Mouse (Mus musculus) activated CD4-positive, CD25-positive, alpha-beta regulatory T cell, adult 4 months (primary cell): Measurements from ENCODE around the gene Psma5. TPM values are rescaled to one million over a fixed set of nuclear protein-coding genes. Genes with fewer than 3 reads are reported as not detected.

ENCODE experiments used
- ATAC-seq: one replicate; pipeline ENCODE4 v1.8.0; 2017
- polyA plus RNA-seq, 2 experiments: library from polyadenylated mRNA; unstranded; fragments of 100-300 nt; shearing (Covaris generic); gene quantifications; one replicate each; pipeline ENCODE4 v1.2.1; 2017

The Psma5 gene
- polyA plus RNA-seq, 2 experiments from 2014 or later = 196 to 245 TPM

DNA sequence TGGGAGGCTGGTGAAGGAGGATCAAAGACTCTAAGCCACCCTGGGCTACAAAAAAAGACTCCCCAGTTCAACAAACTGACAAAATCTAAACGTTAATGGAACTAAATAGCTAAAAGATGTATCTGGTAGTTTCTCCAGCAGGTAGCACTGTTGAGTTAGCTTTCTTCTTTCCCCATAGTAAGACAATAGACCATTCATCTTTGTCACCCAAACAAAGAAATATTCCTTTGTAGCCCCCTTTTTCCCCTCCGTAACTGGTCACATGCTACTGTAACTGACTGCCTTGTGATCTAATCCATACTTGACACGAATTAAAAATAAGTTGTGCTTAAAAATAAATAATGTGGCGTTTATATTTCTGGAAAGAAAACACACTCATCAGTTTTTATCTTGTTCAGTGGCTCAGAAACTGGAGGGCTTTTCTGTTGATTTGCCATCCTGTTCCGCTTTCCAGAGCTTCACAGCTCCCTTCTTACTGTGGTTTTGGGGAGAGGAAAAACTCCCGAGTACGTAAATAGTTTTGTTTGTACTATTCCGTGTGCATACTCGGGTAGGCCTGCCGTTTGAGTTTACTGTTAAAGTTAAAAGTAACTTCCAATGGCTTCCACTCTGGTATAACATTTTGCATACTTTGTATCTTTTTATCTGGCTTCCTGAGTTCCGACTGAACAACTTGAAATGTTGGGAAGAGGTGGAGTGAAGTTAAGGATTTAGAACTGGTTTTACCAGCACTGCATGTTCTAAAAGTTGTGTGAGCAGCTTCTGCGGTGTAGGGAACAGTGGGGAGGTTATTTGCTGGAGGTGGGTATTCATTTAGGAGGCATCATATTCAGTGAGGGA, 25.9 kb downstream of the Psma5 start:
- ATAC-seq = no peak

DNA sequence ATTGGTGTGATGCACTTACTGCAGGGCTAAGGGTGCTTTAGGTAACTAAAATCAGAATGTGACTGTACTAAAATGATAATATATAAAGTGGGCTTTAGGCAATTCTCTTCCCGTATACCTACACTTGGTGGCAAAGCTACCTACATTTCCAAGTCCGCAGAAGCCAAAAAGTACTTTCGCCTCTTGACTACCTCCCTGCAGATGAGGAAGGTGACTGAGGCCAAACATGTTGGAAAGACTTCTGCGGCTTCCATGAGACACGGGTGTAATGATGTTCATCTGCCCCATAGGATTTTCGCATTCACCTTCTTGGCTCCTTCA, 26.5 kb downstream of the Psma5 start:
- no peak for ATAC-seq

DNA sequence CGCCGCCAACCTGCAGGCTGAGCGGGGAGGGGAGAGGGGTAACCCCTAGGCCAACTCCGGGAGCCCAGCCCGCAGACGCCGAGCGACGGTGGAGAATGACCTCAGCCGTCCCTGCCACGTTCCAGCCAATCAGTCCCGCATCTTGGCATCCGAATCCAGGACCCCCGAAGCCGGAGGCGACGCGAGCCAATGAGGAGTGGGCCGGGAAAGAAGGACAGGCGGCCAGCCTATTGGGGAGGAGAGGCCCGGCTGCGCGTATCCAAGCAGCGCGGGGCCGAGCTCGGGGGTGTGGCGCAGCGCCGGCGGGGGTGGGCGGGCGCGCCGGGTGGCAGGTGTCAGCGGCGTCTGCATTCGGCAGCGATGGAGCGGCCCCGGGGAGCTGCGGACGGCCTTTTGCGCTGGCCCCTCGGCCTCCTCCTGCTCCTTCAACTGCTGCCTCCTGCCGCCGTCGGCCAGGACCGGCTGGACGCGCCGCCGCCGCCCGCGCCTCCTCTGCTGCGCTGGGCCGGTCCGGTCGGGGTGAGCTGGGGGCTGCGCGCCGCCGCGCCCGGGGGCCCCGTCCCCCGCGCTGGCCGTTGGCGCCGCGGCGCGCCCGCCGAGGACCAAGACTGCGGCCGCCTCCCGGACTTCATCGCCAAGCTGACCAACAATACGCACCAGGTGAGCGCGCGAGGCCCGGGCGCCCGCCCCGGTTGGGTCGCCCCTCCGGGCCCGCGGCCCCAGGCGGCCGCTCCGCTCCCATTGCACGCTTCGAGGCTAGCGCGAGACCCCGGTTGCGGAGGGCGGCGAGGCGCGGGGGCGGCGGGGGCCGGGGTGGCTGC, 27.3 kb downstream of the Psma5 start, which contains the start of gene Sort1:
Gene Sort1, plus strand, starts transcription at position 302 of the 821 bp plus-strand sequence.
- ATAC-seq = no peak

DNA sequence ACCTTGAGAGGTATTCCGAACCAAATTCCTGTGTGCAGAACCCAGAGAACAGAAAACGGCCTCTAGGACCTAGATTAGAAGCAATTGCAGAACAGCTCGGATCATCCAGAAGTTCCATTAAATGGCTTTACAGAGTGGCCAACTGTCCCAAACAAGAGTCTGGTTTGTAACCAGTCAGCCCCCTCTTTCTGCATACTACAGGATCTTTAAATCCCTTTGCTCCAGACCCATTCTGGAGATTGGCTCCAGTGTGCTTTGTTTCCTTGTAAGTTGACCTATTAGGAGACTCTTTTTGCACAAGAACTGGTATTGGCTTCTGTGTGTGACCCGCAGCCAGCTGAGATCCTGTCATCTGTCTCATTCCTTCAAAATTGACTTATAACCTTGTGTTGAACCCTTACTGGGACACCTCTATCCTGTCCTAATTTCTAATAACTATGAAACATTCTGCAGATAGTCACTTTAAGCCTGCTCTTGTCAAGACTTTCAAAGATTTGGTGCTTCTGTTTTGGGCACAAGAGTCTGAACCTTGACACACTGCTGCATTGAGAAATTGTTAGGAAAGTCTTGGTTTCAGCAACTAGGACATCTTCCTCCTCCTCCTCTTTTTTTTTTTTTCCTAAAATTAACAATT, 28.5 kb downstream of the Psma5 start:
- no peak for ATAC-seq

DNA sequence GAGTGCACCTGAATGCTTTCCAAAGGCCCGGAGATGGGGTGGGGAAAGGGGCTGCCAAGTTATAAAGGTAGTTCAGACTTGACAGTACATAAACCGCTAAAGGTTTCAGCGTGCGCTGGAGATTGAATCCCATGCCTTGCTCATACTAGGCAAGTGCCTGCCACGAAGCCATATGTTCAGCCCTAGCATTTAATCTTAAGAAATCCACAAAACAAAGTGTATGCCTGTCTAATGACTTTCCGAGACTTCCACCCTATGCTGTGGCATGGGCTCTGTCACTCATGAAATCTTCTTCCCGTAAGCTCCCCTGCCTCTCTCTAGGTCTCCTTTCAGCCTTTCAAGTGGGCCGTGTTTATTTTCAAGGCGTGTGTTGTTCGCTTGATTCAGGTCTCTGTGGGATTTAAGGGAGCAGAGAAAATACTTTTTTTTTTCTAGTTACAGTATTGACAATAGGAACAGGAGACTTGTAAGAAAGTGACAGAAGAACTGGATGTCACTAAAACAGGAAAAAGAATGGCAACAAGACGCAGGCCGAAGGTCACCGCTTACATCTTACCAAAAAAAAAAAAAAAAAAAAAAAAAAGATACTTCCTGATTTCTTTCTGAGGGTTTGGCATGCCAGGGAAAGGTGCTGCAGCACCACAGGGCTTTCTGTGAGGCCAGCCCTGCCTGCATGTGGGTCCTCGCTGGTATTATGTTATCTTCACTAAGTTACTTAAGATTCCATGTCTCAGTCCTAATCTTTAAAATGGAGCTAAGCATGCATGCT, 30.1 kb downstream of the Psma5 start:
- ATAC-seq = no peak

DNA sequence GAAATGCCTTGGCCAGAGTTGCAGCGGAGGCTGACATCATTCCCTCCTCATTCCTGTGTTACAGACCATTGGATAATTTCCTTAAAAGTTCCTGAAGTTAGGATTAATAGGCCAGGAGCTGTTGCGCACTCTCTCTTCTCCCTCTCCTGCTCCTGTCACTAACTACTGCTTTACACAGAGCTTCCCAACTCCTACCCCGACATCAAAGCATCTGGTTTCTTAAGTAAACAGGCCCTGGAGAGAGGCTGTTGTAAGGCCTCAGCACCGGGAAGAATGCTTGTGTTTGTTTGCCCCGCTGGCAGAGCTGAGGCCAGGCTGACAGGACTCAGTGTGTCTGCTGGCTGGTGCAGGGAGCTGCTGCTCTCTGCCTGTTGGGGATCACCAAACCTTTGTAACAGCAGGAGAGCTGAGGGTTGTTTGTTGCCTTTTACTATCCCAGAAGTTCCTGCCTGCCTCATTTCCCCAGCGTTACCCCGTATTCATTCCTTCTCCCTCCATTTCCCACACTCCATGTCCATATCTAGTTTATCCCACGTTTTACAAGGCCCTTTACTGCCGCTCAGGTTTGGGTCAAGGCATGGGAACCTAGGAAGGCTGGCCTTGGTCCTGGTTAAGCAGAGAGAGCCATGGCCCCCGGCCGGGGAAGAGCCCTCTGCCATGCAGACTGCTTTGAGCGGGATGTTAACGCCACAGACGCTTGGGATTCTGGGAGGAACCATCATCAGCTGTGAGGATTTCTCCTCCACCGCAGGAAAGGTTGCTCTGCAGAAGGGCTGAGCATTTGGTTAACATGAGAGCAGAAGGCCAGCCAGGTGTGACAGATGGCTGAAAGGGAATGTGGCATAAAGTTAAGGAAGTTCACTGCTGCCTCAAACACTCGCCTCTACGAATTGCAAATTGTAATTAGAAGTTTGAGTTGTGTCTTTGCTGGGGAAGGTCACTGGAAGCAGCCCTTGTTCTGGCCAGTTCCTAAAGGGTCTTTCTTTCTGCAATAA, 31.4 kb downstream of the Psma5 start:
- no peak for ATAC-seq

DNA sequence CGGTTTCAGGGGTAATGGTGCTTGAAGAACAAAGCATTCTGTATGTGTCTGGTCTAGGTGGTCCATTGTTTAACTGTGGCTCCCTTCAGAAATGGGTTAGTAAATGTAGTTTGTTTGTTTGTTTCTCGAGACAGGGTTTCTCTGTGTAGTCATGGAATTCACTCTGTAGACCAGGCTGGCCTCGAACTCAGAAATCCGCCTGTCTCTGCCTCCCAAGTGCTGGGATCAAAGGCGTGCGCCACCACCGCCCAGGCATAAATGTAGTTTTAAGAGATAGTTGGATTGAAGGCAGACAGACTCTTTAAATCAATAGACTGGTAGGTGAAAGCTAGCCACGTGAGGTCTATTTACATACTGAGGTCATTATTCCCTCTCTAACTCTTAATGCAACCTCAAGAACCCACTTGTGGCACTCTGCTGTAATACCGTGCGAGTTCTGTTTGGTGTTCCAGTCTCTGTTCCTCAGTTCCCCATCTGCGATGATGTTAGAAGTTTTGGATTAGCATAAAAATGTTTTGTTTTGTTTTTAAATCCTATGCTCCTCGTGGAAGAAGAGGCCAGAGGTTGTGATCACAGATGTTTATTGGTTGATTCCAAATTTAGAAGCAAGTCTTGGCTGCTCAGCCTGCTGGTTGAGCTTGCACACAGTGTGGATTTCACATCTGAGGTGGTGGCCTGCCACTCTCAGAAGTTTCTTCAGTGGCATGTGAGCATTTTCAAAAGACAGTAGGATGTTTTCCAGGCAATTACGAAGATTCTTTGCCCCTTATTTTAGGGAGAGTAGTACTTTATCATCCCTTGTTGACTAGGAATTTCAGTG, 32.8 kb downstream of the Psma5 start:
- no peak for ATAC-seq

DNA sequence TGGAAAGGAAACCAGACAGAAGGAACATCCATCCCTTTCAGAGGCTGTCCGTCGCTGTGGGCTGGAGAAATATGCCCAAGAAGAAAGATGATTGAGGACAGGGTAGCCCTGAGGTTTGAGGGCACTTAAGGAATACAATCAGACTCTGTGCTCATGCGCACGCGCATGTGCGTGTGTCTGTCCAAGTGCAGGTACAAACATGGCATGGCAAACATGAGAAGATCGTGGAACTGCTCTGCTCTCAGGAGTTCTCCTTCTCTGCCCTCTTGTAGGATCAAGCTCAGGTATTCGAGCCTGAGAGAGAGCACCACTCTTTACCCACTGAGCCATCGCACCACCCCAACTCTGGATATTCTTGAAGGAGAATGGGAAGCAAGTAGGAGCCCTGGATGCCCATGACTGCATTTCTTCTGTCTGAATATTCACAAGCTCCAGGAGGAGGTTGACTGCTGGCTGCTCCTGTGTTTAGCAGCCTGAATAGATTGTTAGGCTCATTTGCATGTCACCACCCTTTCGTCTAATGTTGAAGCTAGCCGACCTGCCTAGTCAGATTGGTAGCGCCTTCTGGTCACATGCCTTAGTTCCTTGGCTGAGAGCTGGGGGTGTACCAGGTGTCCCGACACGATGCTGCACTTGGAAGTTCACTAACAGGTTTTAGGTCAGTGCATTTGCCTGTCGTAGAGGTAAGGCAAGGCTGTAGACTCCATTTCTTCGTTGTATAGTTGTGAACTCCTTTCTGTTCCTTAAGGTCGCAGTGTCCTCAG, 34.5 kb downstream of the Psma5 start:
- ATAC-seq = no peak

DNA sequence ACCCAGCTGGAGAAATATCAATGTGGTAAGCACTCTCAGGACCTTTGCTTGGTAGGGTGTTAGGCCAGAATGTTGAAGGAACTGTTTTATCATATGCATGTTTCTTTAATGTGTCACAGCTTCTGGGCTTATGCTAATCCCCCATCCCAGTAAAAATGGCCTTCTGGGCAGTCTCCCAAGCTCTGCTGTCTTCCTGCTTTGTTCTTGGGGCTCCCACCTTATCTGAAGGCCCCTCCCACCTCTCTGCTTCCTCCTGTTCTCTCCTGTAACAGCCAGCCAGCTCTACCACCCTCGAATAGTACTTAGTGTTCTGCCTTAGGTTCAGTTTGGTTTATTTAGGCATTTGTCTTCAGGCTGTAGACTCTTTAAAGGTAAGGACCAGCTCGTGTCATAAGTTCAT, 37.7 kb downstream of the Psma5 start:
- no peak for ATAC-seq

DNA sequence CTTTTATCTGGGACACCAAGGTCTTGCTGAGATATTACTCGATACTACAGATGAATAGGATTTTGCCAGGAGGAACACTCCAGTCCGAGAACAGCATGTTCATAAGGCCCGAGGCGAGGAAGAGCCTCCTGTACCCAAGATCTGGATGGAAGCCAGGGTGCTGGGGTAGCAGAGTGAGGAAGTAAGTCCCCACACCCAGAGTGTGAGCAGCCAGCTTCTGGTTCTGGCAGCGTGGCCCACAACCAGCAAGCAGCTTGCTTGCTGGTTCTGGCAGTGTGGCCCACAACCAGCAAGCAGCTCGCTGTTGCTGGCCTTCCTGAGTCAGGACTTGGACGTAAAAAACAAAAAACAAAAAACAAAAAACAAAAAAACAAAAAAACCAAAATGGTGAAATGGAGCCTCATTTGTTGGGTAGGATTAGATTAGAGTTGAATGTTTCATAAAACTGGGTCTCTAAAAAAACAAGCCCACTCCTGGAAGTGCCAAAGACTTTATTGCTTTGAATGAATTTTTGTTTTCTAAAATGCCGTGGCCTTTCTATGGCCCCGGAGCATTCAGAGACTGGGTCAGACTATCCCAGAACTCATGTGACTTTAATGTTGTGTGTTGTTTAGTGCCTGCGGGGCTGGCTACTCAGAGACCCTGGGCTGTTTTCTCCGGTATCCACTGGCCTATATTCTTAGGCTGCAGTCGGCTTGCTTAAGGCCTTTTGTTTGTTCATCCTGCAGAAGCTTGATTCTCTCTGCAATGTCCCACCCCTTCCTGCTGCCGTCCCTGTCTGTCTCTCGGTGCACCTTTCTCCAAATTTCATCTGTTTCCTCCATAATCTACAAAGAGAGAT, 38.9 kb downstream of the Psma5 start:
- no peak for ATAC-seq

DNA sequence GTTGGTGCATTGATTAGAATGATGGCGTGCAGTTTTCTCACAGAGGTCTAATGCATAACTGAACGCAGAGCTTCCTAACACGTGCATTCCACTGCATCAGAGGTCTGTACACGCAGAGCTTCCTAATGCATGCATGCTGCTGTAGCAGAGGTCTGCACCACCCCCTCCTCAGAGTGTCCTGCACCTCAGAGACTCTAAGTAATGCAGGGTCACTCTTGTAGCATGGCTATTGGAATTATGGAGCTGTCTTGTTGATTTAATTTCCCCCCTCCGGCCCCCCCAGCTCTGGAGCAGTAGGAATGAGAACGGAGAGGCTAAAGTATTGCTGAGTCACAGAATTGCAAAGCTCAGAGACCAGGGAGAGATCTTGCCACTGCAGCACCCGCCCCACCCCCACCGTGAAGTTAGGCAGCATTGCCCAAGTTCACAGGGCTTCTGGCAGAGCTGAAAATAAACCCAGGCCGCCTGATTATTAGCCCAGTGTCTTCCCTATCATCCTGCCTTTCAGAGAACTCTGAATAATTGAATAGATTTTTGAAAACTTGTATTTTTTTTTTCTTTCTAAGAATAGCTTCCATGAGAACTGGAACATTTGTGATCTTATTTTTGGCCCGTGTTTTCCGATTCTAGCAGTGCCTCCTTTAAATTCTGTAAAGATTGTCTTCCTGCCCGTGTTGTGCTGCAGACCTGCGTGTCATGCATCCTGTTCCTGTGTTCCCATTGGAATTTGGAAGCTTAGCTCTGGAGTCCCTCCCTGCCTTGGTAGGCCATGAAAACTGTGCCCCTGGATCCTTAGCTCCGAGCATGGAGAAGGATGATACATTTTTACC, 39.7 kb downstream of the Psma5 start:
- ATAC-seq = no peak

DNA sequence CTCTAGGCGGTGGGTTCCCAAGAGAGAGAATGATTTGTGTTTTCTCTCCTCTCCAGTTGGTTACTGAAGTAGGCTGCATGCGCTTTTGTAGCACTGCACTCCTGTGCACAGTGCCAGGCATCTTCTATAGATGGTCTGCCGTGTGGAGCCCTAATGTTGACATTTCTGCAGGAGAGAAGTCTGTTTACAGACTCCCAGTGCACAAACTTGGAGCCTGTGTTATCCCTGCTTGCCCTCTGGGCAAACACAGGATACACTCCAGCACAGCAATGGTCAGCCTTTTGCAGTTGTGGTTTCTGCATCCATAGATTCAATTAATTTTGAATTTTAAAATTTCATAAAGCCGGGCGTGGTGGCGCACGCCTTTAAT, 40.3 kb downstream of the Psma5 start:
- no peak for ATAC-seq

DNA sequence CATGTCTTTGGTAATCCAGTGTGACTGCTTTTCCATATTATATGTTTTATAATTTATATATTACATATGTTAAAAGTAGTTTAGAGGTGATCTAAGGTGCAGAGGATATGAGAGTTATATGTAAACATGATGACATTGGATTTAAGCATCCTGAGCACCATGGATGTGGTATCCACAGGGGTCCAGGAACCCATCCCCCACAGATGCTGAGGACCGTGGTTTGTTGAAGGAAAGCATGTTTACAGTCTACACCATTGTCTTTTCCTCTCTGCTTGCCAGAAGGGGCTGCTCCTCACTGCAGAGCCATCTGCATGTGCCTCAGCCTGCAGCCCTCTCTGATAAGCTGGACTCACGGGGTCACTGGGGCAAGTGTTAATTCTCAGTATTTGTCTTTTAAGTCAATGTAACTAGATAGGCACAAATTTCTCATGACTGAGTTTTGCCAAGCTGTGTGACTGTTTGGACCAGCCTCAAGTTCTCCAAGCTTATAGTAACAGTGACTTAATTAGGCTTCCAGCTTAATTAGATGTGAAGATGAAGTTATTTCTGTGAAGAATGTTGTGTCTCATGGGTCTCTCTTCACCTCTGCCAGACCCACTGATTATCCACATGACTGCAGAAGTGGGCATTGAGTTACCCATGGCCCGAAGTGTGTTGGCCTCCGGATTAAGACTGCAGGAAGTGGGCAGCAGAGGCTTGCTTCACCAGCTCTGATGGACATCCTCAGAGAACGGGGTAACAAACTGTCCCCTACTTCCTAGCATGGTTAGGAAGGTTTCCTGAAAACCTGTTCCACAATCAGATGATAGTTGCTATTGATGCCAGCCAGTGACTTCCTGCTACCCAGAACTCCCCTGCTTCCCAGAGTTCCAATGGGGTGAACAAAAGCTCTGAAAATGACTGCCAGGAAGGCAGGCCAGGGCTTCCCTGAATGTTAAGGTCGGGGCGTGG, 41.2 kb downstream of the Psma5 start:
- no peak for ATAC-seq

DNA sequence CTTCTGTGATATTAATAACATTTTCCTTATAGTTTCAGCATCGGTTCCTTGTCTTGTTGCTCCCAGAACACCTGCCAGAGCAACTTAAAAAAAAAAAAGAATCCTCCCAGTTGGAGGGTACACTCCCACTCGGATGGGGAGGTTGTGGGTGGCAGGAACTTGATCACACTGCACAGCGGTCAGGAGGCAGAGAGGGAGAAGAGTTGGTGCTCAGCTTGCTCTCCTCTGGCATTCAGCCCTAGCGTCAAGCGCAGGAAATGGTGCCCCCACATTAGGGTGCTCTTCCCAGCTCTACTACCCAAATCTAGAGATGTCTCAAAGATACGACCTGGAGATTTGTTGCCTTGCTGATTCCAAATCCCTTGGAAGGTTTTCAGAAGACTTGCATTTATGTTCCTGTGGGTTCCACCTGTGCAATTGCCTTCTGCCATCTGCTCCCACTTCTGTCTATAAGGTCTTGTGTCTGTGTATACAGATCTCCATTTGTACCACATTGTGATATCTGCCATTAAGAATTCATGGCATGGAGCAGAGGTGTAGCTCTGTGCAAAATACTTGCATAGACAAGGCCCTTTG, 43.8 kb downstream of the Psma5 start:
- ATAC-seq = no peak

DNA sequence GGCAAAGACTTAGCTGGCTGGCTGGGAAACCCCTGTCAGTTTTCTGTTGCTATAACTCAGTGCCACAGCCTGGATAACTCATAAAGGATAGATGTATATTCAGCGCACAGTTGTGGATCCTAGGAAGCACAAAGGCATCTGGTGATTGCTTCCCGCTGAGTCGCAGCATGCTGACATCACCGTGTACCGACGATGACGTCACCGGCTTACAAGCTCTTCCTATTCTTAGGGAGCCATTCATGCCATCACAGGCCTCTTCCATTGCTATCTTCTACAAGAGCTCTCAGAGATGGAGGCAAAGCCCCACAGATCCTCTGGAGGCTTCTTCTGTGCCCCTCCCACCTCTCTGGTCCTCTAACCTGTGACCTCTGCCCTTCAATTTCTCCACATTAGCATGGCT, 47.0 kb downstream of the Psma5 start:
- ATAC-seq = no peak

DNA sequence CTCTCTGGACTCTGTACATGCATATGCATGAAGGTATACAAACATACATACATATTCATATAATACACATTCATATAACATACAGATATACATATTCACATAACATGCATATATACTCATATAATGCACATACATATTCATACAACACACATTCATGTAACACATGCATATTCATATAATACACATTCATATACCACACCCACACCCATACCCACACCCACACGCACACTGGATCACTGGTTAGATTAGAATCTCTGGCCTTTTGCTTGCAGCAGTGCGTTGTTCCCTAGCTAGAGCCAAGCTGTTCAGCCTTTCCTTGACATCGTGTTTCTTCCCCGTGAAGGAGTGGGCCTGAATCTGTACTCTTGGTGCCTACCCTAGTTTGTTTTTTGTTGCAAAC, 48.0 kb downstream of the Psma5 start:
- ATAC-seq = no peak
